ENCODE assay signal across 23 mouse cellular contexts in the genomic region with DNA sequence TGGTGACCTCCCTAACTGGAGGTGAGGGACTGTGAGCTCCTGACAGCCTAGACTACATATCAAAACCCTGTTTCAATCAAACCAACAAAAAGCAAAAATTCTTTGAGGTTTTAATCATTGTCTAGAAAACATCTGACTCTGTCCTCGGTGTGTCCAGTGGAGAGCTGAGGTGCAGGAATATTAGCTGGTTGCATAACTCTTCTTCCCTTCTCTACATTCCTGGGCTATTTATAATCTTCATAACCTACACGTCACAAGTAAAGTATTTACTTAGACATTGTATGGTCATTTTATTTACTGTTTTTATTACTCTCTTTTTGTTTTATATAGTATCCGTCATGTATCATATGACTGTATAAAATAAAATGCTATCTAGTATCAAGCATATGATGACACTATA. TPM values are rescaled to one million over a fixed set of nuclear protein-coding genes. Genes with fewer than 3 reads are reported as not detected.
DNase-seq lines count a peak whose midpoint lies in the region; ATAC-seq and TF ChIP-seq lines count a peak whose summit lies in the region.
"Had no signal": no experiment of that assay in that cellular context is flagged by ENCODE, and none has a peak within 500 bp of the region (broad histone marks: within the 10 kb centered on the region; RNA-seq: fewer than 3 reads in every experiment).

No protein-coding gene starts in this region.

- H3K9me3 ChIP-seq in heart, embryonic 10.5 days, result no peaks in the 10 kb centered on the region
- H3K9me3 ChIP-seq in lung, postnatal 0 days (ENCODE audit: low read length), result no peaks in the 10 kb centered on the region
- H3K9me3 ChIP-seq in stomach, postnatal 0 days (ENCODE audit: control insufficient read depth, low read length), result no peaks in the 10 kb centered on the region
- no peaks in the 10 kb centered on the region for H3K9me3 ChIP-seq in forebrain, embryonic 12.5 days
- H3K9me3 ChIP-seq: forebrain, embryonic 13.5 days; hindbrain, embryonic 15.5 days; intestine, embryonic 15.5 days; limb, embryonic 10.5 days; midbrain, embryonic 13.5 days; neural tube, embryonic 13.5 days had no signal

- TF ChIP-seq CTCF in kidney, adult 2 months (conservative IDR thresholded peaks at IDR 0.05; ENCODE audit: insufficient read depth, insufficient read length, low read depth, low read length), result no peak
- no peak for TF ChIP-seq CTCF in lung, postnatal 0 days (IDR thresholded peaks at IDR 0.05)
- TF ChIP-seq CTCF in stomach, postnatal 0 days (IDR thresholded peaks at IDR 0.05; ENCODE audit: low read depth), result no peak

- WGBS in heart, embryonic 10.5 days, result 67% methylated on average over 3 of the region's 3 CpGs
- 43% methylated on average over 3 of the region's 3 CpGs for WGBS in kidney, adult 2 months
- WGBS in lung, postnatal 0 days, result 45% methylated on average over 3 of the region's 3 CpGs
- WGBS in stomach, postnatal 0 days, result 60% methylated on average over 3 of the region's 3 CpGs
- 94% methylated on average over 3 of the region's 3 CpGs for WGBS in forebrain, embryonic 12.5 days

- 0 out of 2 replicates have a peak overlapping the region, but pooled peaks have one; percentile 9 for H3K4me2 ChIP-seq in lung, postnatal 0 days (replicated peaks; ENCODE audit: low read depth, low read length)
- H3K4me2 ChIP-seq in stomach, postnatal 0 days (replicated peaks; ENCODE audit: low read depth), result no peak overlapping the region
- no peak overlapping the region for H3K4me2 ChIP-seq in forebrain, embryonic 12.5 days
- H3K4me2 ChIP-seq: forebrain, embryonic 13.5 days; hindbrain, embryonic 15.5 days; intestine, embryonic 15.5 days; midbrain, embryonic 13.5 days; neural tube, embryonic 13.5 days had no signal

- TF ChIP-seq EP300 in lung, postnatal 0 days (IDR thresholded peaks at IDR 0.05), result peak; percentile 25; the same call in 1 of the 2 replicates
- no peak for TF ChIP-seq EP300 in stomach, postnatal 0 days (optimal IDR thresholded peaks at IDR 0.05)

- H3K27ac ChIP-seq in heart, embryonic 10.5 days, result peak overlapping the region; percentile 43; the same call in 1 of the 2 replicates
- peak overlapping the region; percentile 87 for H3K27ac ChIP-seq in kidney, adult 2 months (ENCODE audit: insufficient read depth, low read depth, low read length)
- peak overlapping the region; percentile 92 for H3K27ac ChIP-seq in lung, postnatal 0 days (ENCODE audit: low read length)
- H3K27ac ChIP-seq in stomach, postnatal 0 days (replicated peaks), result peak overlapping the region; percentile 56; the same call in 1 of the 2 replicates
- no peak overlapping the region for H3K27ac ChIP-seq in forebrain, embryonic 12.5 days
- H3K27ac ChIP-seq: forebrain, embryonic 13.5 days; hindbrain, embryonic 15.5 days; intestine, embryonic 15.5 days; left cerebral cortex, adult 2 months; limb, embryonic 10.5 days; midbrain, embryonic 13.5 days; neural tube, embryonic 13.5 days had no signal

- H3K4me3 ChIP-seq in heart, embryonic 10.5 days, result no peak overlapping the region
- H3K4me3 ChIP-seq in kidney, adult 2 months (ENCODE audit: insufficient read depth, low read depth, low read length), result no peak overlapping the region
- no peak overlapping the region for H3K4me3 ChIP-seq in lung, postnatal 0 days (ENCODE audit: low read depth, low read length)
- H3K4me3 ChIP-seq in stomach, postnatal 0 days (ENCODE audit: low read depth, low read length), result no peak overlapping the region
- H3K4me3 ChIP-seq in forebrain, embryonic 12.5 days (replicated peaks), result no peak overlapping the region
- H3K4me3 ChIP-seq: forebrain, embryonic 13.5 days; hindbrain, embryonic 15.5 days; intestine, embryonic 15.5 days; left cerebral cortex, adult 2 months; limb, embryonic 10.5 days; midbrain, embryonic 13.5 days; neural tube, embryonic 13.5 days had no signal

- peak; percentile 39 for ATAC-seq in lung, postnatal 0 days
- ATAC-seq in stomach, postnatal 0 days (ENCODE audit: low FRiP score, low TSS enrichment), result no peak
- no peak for ATAC-seq in forebrain, embryonic 12.5 days (ENCODE audit: low FRiP score)
- ATAC-seq: forebrain, embryonic 13.5 days; intestine, embryonic 15.5 days; liver, postnatal 0 days; midbrain, embryonic 13.5 days had no signal

- H3K36me3 ChIP-seq in heart, embryonic 10.5 days, result peaks cover 11% of the 10 kb centered on the region
- no peaks in the 10 kb centered on the region for H3K36me3 ChIP-seq in kidney, adult 2 months (ENCODE audit: control insufficient read depth, insufficient read depth, low read length)
- no peaks in the 10 kb centered on the region for H3K36me3 ChIP-seq in lung, postnatal 0 days (ENCODE audit: insufficient read depth, low read length)
- H3K36me3 ChIP-seq in stomach, postnatal 0 days (ENCODE audit: control insufficient read depth, insufficient read depth, low read length), result no peaks in the 10 kb centered on the region
- H3K36me3 ChIP-seq in forebrain, embryonic 12.5 days (replicated peaks), result peaks cover 14% of the 10 kb centered on the region
- H3K36me3 ChIP-seq: intestine, embryonic 15.5 days had no signal

- no peak for DNase-seq in heart, embryonic 10.5 days (ENCODE audit: low spot score)
- DNase-seq in heart, postnatal 4 days, result no peak
- DNase-seq in kidney, adult 2 months, result no peak
- DNase-seq in kidney, postnatal 25 days, result no peak
- peak; percentile 67 for DNase-seq in lung, postnatal 0 days (ENCODE audit: low spot score)
- DNase-seq in lung, postnatal 14 days, result no peak
- DNase-seq in stomach, postnatal 0 days (ENCODE audit: low spot score), result no peak
- DNase-seq: cerebellum, adult 11 months; cerebellum, postnatal 14 days; layer of hippocampus, adult 9-11 months; liver, postnatal 0 days; right cerebral cortex, adult 18-20 months; thymus, postnatal 36 days had no signal

- no peak for TF ChIP-seq POLR2A in kidney, adult 2 months (IDR thresholded peaks at IDR 0.05; ENCODE audit: low read depth, low read length)

- H3K27me3 ChIP-seq in heart, embryonic 10.5 days (ENCODE audit: insufficient read depth, poor library complexity, severe bottlenecking), result no peaks in the 10 kb centered on the region
- no peaks in the 10 kb centered on the region for H3K27me3 ChIP-seq in kidney, adult 2 months (replicated peaks; ENCODE audit: control insufficient read depth, insufficient read depth, low read length)
- H3K27me3 ChIP-seq in lung, postnatal 0 days (replicated peaks; ENCODE audit: insufficient read depth, low read length), result no peaks in the 10 kb centered on the region
- H3K27me3 ChIP-seq in stomach, postnatal 0 days (ENCODE audit: control insufficient read depth, insufficient read depth, low read length), result no peaks in the 10 kb centered on the region
- no peaks in the 10 kb centered on the region for H3K27me3 ChIP-seq in forebrain, embryonic 12.5 days
- H3K27me3 ChIP-seq: forebrain, embryonic 13.5 days; hindbrain, embryonic 15.5 days; intestine, embryonic 15.5 days; midbrain, embryonic 13.5 days; neural tube, embryonic 13.5 days had no signal

- H3K4me1 ChIP-seq in heart, embryonic 10.5 days, result peaks cover 8% of the 10 kb centered on the region; the same call in 1 of the 2 replicates
- peaks cover 12% of the 10 kb centered on the region for H3K4me1 ChIP-seq in kidney, adult 2 months (ENCODE audit: control insufficient read depth, insufficient read depth, low read length)
- peaks cover 18% of the 10 kb centered on the region; the same call in 1 of the 2 replicates for H3K4me1 ChIP-seq in lung, postnatal 0 days (ENCODE audit: insufficient read depth, low read depth, low read length)
- 0 out of 2 replicates have a peak, but pooled peaks cover 4% of the 10 kb centered on the region for H3K4me1 ChIP-seq in stomach, postnatal 0 days (replicated peaks; ENCODE audit: control insufficient read depth, insufficient read depth)
- no peaks in the 10 kb centered on the region for H3K4me1 ChIP-seq in forebrain, embryonic 12.5 days
- H3K4me1 ChIP-seq: forebrain, embryonic 13.5 days; hindbrain, embryonic 15.5 days; intestine, embryonic 15.5 days; limb, embryonic 10.5 days; midbrain, embryonic 13.5 days; neural tube, embryonic 13.5 days had no signal

- H3K9ac ChIP-seq in lung, postnatal 0 days (replicated peaks; ENCODE audit: low read depth), result no peak overlapping the region
- H3K9ac ChIP-seq in stomach, postnatal 0 days (ENCODE audit: low read length), result no peak overlapping the region
- no peak overlapping the region for H3K9ac ChIP-seq in forebrain, embryonic 12.5 days
- H3K9ac ChIP-seq: forebrain, embryonic 13.5 days; hindbrain, embryonic 15.5 days; intestine, embryonic 15.5 days; liver, postnatal 0 days; midbrain, embryonic 13.5 days; neural tube, embryonic 13.5 days had no signal

RNA-seq across cellular contexts. Expression of gene Usp54, which starts 31.3 kb away (rescaled TPM):
- 7.3 and 7.5 TPM in 2 replicates for polyA plus RNA-seq in heart, embryonic 10.5 days (2016; fragmentation: Nextera tagmentation; extraction: Ambion mirVana)
- total RNA-seq in heart, postnatal 4 days (2021), result 10 to 100 TPM; 15.2 to 15.4 TPM
- polyA plus RNA-seq in kidney, adult 2 months (2012; rRNA removed), result 7.9 and 8.5 TPM in 2 replicates
- polyA plus RNA-seq in lung, postnatal 0 days (2015; fragmentation: Nextera tagmentation; extraction: Ambion mirVana), result 3.9 and 5.0 TPM in 2 replicates
- polyA plus RNA-seq in stomach, postnatal 0 days (2015; fragmentation: Nextera tagmentation; extraction: Ambion mirVana), result 3.3 and 3.4 TPM in 2 replicates
- 15.8 and 18.9 TPM in 2 replicates for polyA plus RNA-seq in forebrain, embryonic 12.5 days (2016; fragmentation: Nextera tagmentation; extraction: Ambion mirVana)

RNA-seq across cellular contexts. Expression of gene Myoz1, which starts 46.8 kb away (rescaled TPM):
- 22.8 and 30.3 TPM in 2 replicates for polyA plus RNA-seq in heart, embryonic 10.5 days (2016; fragmentation: Nextera tagmentation; extraction: Ambion mirVana)
- total RNA-seq in heart, postnatal 4 days (2021), result 1 to 10 TPM; 5.6 to 7.5 TPM
- 0.26 and 8.9 TPM in 2 replicates for polyA plus RNA-seq in kidney, adult 2 months (2012; rRNA removed)
- 0.38 and 0.40 TPM in 2 replicates for polyA plus RNA-seq in lung, postnatal 0 days (2015; fragmentation: Nextera tagmentation; extraction: Ambion mirVana)
- 0.10 TPM in 1 of 2 replicates, not detected in the other for polyA plus RNA-seq in stomach, postnatal 0 days (2015; fragmentation: Nextera tagmentation; extraction: Ambion mirVana)
- polyA plus RNA-seq in forebrain, embryonic 12.5 days (2016; fragmentation: Nextera tagmentation; extraction: Ambion mirVana), result not detected in 2 replicates
- total RNA-seq: adrenal gland, postnatal 25 days; left cerebral cortex, adult 2 months had no signal
- polyA plus RNA-seq: forebrain, embryonic 13.5 days; hindbrain, embryonic 15.5 days; liver, adult 2 months; midbrain, embryonic 13.5 days; neural tube, embryonic 13.5 days had no signal

RNA-seq across cellular contexts. Expression of gene Synpo2l, which starts 58.6 kb away (rescaled TPM):
- polyA plus RNA-seq in heart, embryonic 10.5 days (2016; fragmentation: Nextera tagmentation; extraction: Ambion mirVana), result 87.0 and 172 TPM in 2 replicates
- 100 to 1,000 TPM; 230 to 272 TPM for total RNA-seq in heart, postnatal 4 days (2021)
- polyA plus RNA-seq in kidney, adult 2 months (2012; rRNA removed), result 0.87 and 1.8 TPM in 2 replicates
- polyA plus RNA-seq in lung, postnatal 0 days (2015; fragmentation: Nextera tagmentation; extraction: Ambion mirVana), result 0.63 and 0.96 TPM in 2 replicates
- polyA plus RNA-seq in stomach, postnatal 0 days (2015; fragmentation: Nextera tagmentation; extraction: Ambion mirVana), result 0.30 and 0.42 TPM in 2 replicates
- polyA plus RNA-seq in forebrain, embryonic 12.5 days (2016; fragmentation: Nextera tagmentation; extraction: Ambion mirVana), result 0.24 and 0.50 TPM in 2 replicates

Comparison
In these comparisons a context has a peak if more than half of its experiments do, and no peak if none do; other contexts are left out.
1. RNA of gene Synpo2l, which starts 58.6 kb away (polyA plus RNA-seq): 87.0 to 172 TPM in heart, embryonic 10.5 days; 0.87 to 1.8 TPM in kidney, adult 2 months, 0.63 to 0.96 TPM in lung, postnatal 0 days, 0.30 to 0.42 TPM in stomach, postnatal 0 days and 0.24 to 0.50 TPM in forebrain, embryonic 12.5 days; every median in the first group is over 10 times any median in the second.